Mouse (Mus musculus) kidney, adult 2 months (tissue): ENCODE data around the gene 5730596B20Rik. TPM values are rescaled to one million over a fixed set of nuclear protein-coding genes. Genes with fewer than 3 reads are reported as not detected.

ENCODE experiments used
- DNase-seq: peaks from one replicate; pipeline ENCODE4 v3.0.0; 2021
- H3K27ac ChIP-seq: fragments of 200-500 bp; 2 replicates; pipeline ENCODE4 v1.5.1; 2012; ENCODE audit warnings: low read depth, low read length, control low read depth, inconsistent platforms; ENCODE audit not compliant: insufficient read depth
- H3K27me3 ChIP-seq: fragments of 200-500 bp; replicated peaks from 2 replicates; pipeline ENCODE4 v1.6.1; 2012; ENCODE audit warnings: mild to moderate bottlenecking, moderate library complexity, low read length, inconsistent platforms; ENCODE audit not compliant: control insufficient read depth, insufficient read depth
- H3K36me3 ChIP-seq: fragments of 200-500 bp; 2 replicates; pipeline ENCODE4 v1.6.1; 2012; ENCODE audit warnings: mild to moderate bottlenecking, moderate library complexity, low read length, inconsistent platforms; ENCODE audit not compliant: control insufficient read depth, insufficient read depth
- H3K4me1 ChIP-seq: fragments of 200-500 bp; 2 replicates; pipeline ENCODE4 v1.6.1; 2011; ENCODE audit warnings: low read length; ENCODE audit not compliant: control insufficient read depth, insufficient read depth
- H3K4me3 ChIP-seq: fragments of 200-500 bp; 2 replicates; pipeline ENCODE4 v1.5.1; 2011; ENCODE audit warnings: mild to moderate bottlenecking, low read depth, low read length, control low read depth; ENCODE audit not compliant: insufficient read depth
- CTCF ChIP-seq: fragments of 200-500 bp; conservative IDR thresholded peaks from 2 replicates; pipeline ENCODE4 v1.5.1; 2011; ENCODE audit warnings: low read depth, mild to moderate bottlenecking, control low read depth, low read length, moderate library complexity, mixed read lengths; ENCODE audit not compliant: insufficient read depth, insufficient read length
- POLR2A ChIP-seq: fragments of 200-500 bp; IDR thresholded peaks from one replicate; pipeline ENCODE4 v1.6.1; 2011; ENCODE audit warnings: low read depth, low read length, control low read depth
- WGBS: fragments of 180-500 bp; shearing (Covaris S2); methylation state at CpG from one replicate; pipeline ENCODE4 v1.1.7; 2018; 5-methylcytosine and 5-hydroxymethylcytosine counted together
- polyA plus RNA-seq: library from polyadenylated mRNA; depleted of rRNA; stranded (reverse); fragments of >200 nt; gene quantifications from 2 replicates; pipeline ENCODE4 v1.2.3, GENCODE M21; 2012

5730596B20Rik gene
- polyA plus RNA-seq, 1 experiment = 0.19 TPM

GRCm38 (mm10) chr6:52162611-52163365, 14.5 kb upstream of the 5730596B20Rik start:
- H3K4me1 ChIP-seq = peaks cover 7% of the 10 kb centered on the region; the same call in 1 of the 2 replicates
- no peaks in the 10 kb centered on the region; the same call in 1 of the 2 replicates for H3K36me3 ChIP-seq

GRCm38 (mm10) chr6:52163366-52164031, 13.8 kb upstream of the 5730596B20Rik start:
- 68% methylated on average over 17 of the region's 17 CpGs for WGBS
- H3K36me3 ChIP-seq = no peaks in the 10 kb centered on the region; the same call in 1 of the 2 replicates
- H3K4me3 ChIP-seq = no peak overlapping the region
- TF ChIP-seq POLR2A (no peak), CTCF (no peak)
- H3K27me3 ChIP-seq = no peaks in the 10 kb centered on the region
- H3K27ac ChIP-seq = no peak overlapping the region
- DNase-seq = no peak
- H3K4me1 ChIP-seq = peaks cover 7% of the 10 kb centered on the region; the same call in 1 of the 2 replicates

More at GRCm38 (mm10) chr6:52162611-52163365, 14.5 kb upstream of the 5730596B20Rik start:
- 79% methylated on average over 14 of the region's 14 CpGs for WGBS
- TF ChIP-seq CTCF (no peak), POLR2A (no peak)
- Histone ChIP-seq H3K27ac (no peak overlapping the region), H3K4me3 (no peak overlapping the region), H3K27me3 (no peaks in the 10 kb centered on the region)
- no peak for DNase-seq

- Histone ChIP-seq H3K4me3 (peak overlapping the region; percentile 43), H3K36me3 (no peaks in the 10 kb centered on the region; the same call in 1 of the 2 replicates), H3K4me1 (peaks cover 7% of the 10 kb centered on the region; the same call in 1 of the 2 replicates), H3K27me3 (no peaks in the 10 kb centered on the region), H3K27ac (no peak overlapping the region; the same call in 1 of the 2 replicates)
- 12% methylated on average over 39 of the region's 39 CpGs for WGBS
- TF ChIP-seq CTCF = no peak
- no peak for TF ChIP-seq POLR2A
- no peak for DNase-seq
These were observed 13.2 kb upstream of the 5730596B20Rik start for GRCm38 (mm10) chr6:52164051-52164625.

- no peaks in the 10 kb centered on the region for H3K27me3 ChIP-seq
- H3K27ac ChIP-seq = no peak within 1 kb of the TSS; the same call in 1 of the 2 replicates
- TF ChIP-seq CTCF (no peak), POLR2A (no peak)
- DNase-seq = no peak
- 26% methylated on average over 25 of the region's 25 CpGs for WGBS
- peak within 1 kb of the TSS; percentile 43 for H3K4me3 ChIP-seq
- peaks cover 7% of the 10 kb centered on the region; the same call in 1 of the 2 replicates for H3K4me1 ChIP-seq
- H3K36me3 ChIP-seq = no peaks in the 10 kb centered on the region; the same call in 1 of the 2 replicates
These were observed 12.5 kb upstream of the 5730596B20Rik start, which contains the start of gene Hoxa2 for GRCm38 (mm10) chr6:52164626-52165440. TSS of gene Hoxa2 (minus strand) at chr6:52164831.

- 56% methylated on average over 28 of the region's 28 CpGs for WGBS
- H3K4me1 ChIP-seq = 0 out of 2 replicates have a peak, but pooled peaks cover 4% of the 10 kb centered on the region
- TF ChIP-seq CTCF (no peak), POLR2A (no peak)
- peak; percentile 52 for DNase-seq
- H3K27ac ChIP-seq = peak overlapping the region; percentile 24; the same call in 1 of the 2 replicates
- H3K27me3 ChIP-seq = no peaks in the 10 kb centered on the region
- H3K4me3 ChIP-seq = peak overlapping the region; percentile 7
- no peaks in the 10 kb centered on the region; the same call in 1 of the 2 replicates for H3K36me3 ChIP-seq
These were observed 11.6 kb upstream of the 5730596B20Rik start for GRCm38 (mm10) chr6:52165441-52166370.
